Mouse (Mus musculus) forebrain, embryonic 10.5 days (tissue): ENCODE results near the gene Cyth4. TPM values are rescaled to one million over a fixed set of nuclear protein-coding genes. Genes with fewer than 3 reads are reported as not detected.

Experiments
- DNase-seq: peaks from one replicate; pipeline ENCODE4 v3.0.0-alpha.2; 2017; ENCODE audit warnings: low spot score; ENCODE audit errors: extremely low spot score
- H3K27ac ChIP-seq: fragments of 300-500 bp; sonication (generic); 2 replicates; pipeline ENCODE4 v1.5.1; 2016; ENCODE audit warnings: mild to moderate bottlenecking
- H3K27me3 ChIP-seq: fragments of 300-500 bp; sonication (generic); 2 replicates; pipeline ENCODE4 v1.6.1; 2016; ENCODE audit warnings: mild to moderate bottlenecking; ENCODE audit not compliant: poor library complexity, severe bottlenecking
- H3K36me3 ChIP-seq: fragments of 300-500 bp; sonication (generic); replicated peaks from 2 replicates; pipeline ENCODE4 v1.6.1; 2016; ENCODE audit warnings: mild to moderate bottlenecking, moderate library complexity
- H3K4me1 ChIP-seq: fragments of 300-500 bp; sonication (generic); 2 replicates; pipeline ENCODE4 v1.6.1; 2016
- H3K4me3 ChIP-seq: fragments of 300-500 bp; sonication (generic); 2 replicates; pipeline ENCODE4 v1.5.1; 2016; ENCODE audit warnings: mild to moderate bottlenecking, moderate library complexity
- H3K9me3 ChIP-seq: fragments of 300-500 bp; sonication (generic); 2 replicates; pipeline ENCODE4 v1.6.1; 2016; ENCODE audit warnings: mild to moderate bottlenecking, moderate library complexity
- WGBS: fragments of 180-500 bp; shearing (Covaris S2); methylation state at CpG from one replicate; pipeline ENCODE4 v1.1.7; 2016; 5-methylcytosine and 5-hydroxymethylcytosine counted together
- polyA plus RNA-seq: library from polyadenylated mRNA; unstranded; fragments of >200 nt; fragmentation: Nextera tagmentation; extraction: Ambion mirVana; gene quantifications from 2 replicates; pipeline ENCODE4 v1.2.1, GENCODE M21; 2016

Gene Cyth4
- polyA plus RNA-seq, 1 experiment from 2014 or later, result 4.5 TPM

GRCm38 (mm10) chr15:78634095-78634737, 37.4 kb downstream of the Cyth4 start:
- Histone ChIP-seq H3K4me1 (peaks cover 67% of the 10 kb centered on the region), H3K27ac (peak overlapping the region; percentile 53), H3K4me3 (no peak overlapping the region), H3K9me3 (no peaks in the 10 kb centered on the region), H3K27me3 (peaks cover 38% of the 10 kb centered on the region), H3K36me3 (no peaks in the 10 kb centered on the region)
- DNase-seq, result peak; percentile 80
- WGBS, result 30% methylated on average over 10 of the region's 10 CpGs

DNA sequence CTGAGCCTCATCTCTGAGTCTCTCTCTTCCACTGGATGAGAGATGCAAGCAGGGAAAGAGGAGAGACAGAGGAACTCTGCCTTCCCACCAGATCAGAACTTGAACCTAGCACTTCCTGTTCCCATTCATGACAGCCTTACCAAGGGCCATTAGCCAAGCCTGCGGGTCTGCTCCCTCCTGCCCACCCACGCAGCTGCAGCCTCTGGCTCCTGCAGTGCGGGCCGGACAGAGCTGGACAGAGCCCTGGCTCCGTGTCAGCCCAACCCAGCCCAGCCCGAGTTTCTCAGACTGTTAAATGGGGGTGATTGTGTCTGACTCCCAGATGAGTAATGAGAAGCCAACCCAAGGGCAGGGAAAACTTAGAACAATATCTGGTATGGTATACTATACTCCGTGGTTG, 38.4 kb downstream of the Cyth4 start:
- Histone ChIP-seq H3K9me3 (no peaks in the 10 kb centered on the region), H3K4me3 (no peak overlapping the region), H3K27ac (peak overlapping the region; percentile 22; the same call in 1 of the 2 replicates), H3K27me3 (peaks cover 45% of the 10 kb centered on the region), H3K36me3 (no peaks in the 10 kb centered on the region), H3K4me1 (peaks cover 67% of the 10 kb centered on the region)
- WGBS, result 49% methylated on average over 7 of the region's 7 CpGs
- DNase-seq, result no peak

GRCm38 (mm10) chr15:78643633-78644032, 46.8 kb downstream of the Cyth4 start:
- DNase-seq, result no peak
- 27% methylated on average over 6 of the region's 6 CpGs for WGBS
- no peaks in the 10 kb centered on the region for H3K36me3 ChIP-seq
- peaks cover 22% of the 10 kb centered on the region for H3K4me1 ChIP-seq
- peaks cover 25% of the 10 kb centered on the region for H3K27me3 ChIP-seq
- no peak overlapping the region for H3K4me3 ChIP-seq
- no peaks in the 10 kb centered on the region for H3K9me3 ChIP-seq
- H3K27ac ChIP-seq, result no peak overlapping the region

GRCm38 (mm10) chr15:78644606-78645005, 47.8 kb downstream of the Cyth4 start:
- peaks cover 26% of the 10 kb centered on the region for H3K4me1 ChIP-seq
- no peak overlapping the region for H3K4me3 ChIP-seq
- H3K36me3 ChIP-seq, result no peaks in the 10 kb centered on the region
- peak overlapping the region; percentile 20; the same call in 1 of the 2 replicates for H3K27ac ChIP-seq
- peaks cover 16% of the 10 kb centered on the region for H3K27me3 ChIP-seq
- WGBS, result 60% methylated on average over 8 of the region's 8 CpGs
- H3K9me3 ChIP-seq, result no peaks in the 10 kb centered on the region
- DNase-seq, result no peak

- WGBS, result 89% methylated on average over 4 of the region's 4 CpGs
Measured at GRCm38 (mm10) chr15:78647746-78648145, 50.9 kb downstream of the Cyth4 start.

GRCm38 (mm10) chr15:78651169-78651568, 54.3 kb downstream of the Cyth4 start:
- Histone ChIP-seq H3K9me3 (no peaks in the 10 kb centered on the region), H3K4me3 (no peak overlapping the region), H3K27me3 (no peaks in the 10 kb centered on the region), H3K36me3 (no peaks in the 10 kb centered on the region), H3K27ac (no peak overlapping the region), H3K4me1 (peaks cover 15% of the 10 kb centered on the region)
- no peak for DNase-seq
- WGBS, result 39% methylated on average over 4 of the region's 4 CpGs

More at GRCm38 (mm10) chr15:78647746-78648145, 50.9 kb downstream of the Cyth4 start:
- Histone ChIP-seq H3K36me3 (no peaks in the 10 kb centered on the region), H3K27ac (no peak overlapping the region), H3K4me3 (no peak overlapping the region), H3K9me3 (no peaks in the 10 kb centered on the region), H3K4me1 (peaks cover 28% of the 10 kb centered on the region), H3K27me3 (peaks cover 3% of the 10 kb centered on the region)
- DNase-seq, result no peak

- WGBS, result 72% methylated on average over 5 of the region's 5 CpGs
- H3K4me1 ChIP-seq, result peaks cover 13% of the 10 kb centered on the region
- no peaks in the 10 kb centered on the region for H3K9me3 ChIP-seq
- H3K27me3 ChIP-seq, result peaks cover 8% of the 10 kb centered on the region
- H3K27ac ChIP-seq, result 0 out of 2 replicates have a peak overlapping the region, but pooled peaks have one; percentile 15
- no peak overlapping the region for H3K4me3 ChIP-seq
- no peaks in the 10 kb centered on the region for H3K36me3 ChIP-seq
- DNase-seq, result no peak
Measured at GRCm38 (mm10) chr15:78664268-78664667, 67.4 kb downstream of the Cyth4 start.

- Histone ChIP-seq H3K4me1 (peaks cover 37% of the 10 kb centered on the region), H3K4me3 (no peak overlapping the region), H3K27me3 (peaks cover 58% of the 10 kb centered on the region), H3K9me3 (no peaks in the 10 kb centered on the region; the same call in 1 of the 2 replicates), H3K27ac (no peak overlapping the region), H3K36me3 (no peaks in the 10 kb centered on the region)
- WGBS, result 75% methylated on average over 10 of the region's 10 CpGs
- DNase-seq, result no peak
Measured at GRCm38 (mm10) chr15:78669221-78669871, 72.5 kb downstream of the Cyth4 start.

DNA sequence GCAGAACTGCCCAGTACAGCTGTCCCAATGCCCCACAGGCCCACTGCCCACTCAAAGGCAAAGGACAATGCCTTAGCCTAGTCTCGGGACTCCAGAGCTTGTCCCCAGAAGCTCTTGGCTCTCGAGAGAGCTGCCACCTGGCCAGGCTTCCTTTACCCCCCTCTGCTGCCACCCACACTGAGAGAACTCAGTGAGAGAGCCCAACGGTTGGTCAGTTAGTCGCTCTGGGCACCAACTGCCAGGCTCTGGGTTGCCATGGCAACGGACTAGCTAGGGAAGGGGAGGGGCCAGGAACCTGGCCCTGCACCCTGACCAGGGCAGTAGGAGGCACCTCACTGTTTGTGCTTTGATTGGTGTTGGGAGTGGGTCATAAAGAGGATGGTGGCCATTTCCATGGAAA, 73.5 kb downstream of the Cyth4 start:
- no peak overlapping the region for H3K27ac ChIP-seq
- H3K9me3 ChIP-seq, result no peaks in the 10 kb centered on the region; the same call in 1 of the 2 replicates
- H3K4me1 ChIP-seq, result peaks cover 38% of the 10 kb centered on the region
- no peak for DNase-seq
- H3K27me3 ChIP-seq, result peaks cover 68% of the 10 kb centered on the region
- 49% methylated on average over 5 of the region's 5 CpGs for WGBS
- no peaks in the 10 kb centered on the region for H3K36me3 ChIP-seq
- H3K4me3 ChIP-seq, result no peak overlapping the region

Other genes with a start within 250 kb of the Cyth4 start
- not detected in 2 replicates for gene Tex33, start 201.1 kb upstream of the Cyth4 start, polyA plus RNA-seq
- 11.8 and 11.9 TPM in 2 replicates for gene Tst, start 191.1 kb upstream of the Cyth4 start, polyA plus RNA-seq
- 0.90 and 2.0 TPM in 2 replicates for gene Mpst, start 190.6 kb upstream of the Cyth4 start, polyA plus RNA-seq
- 56.8 and 57.1 TPM in 2 replicates for gene Kctd17, start 168.5 kb upstream of the Cyth4 start, polyA plus RNA-seq
- 0.30 and 0.39 TPM in 2 replicates for gene Tmprss6, start 128.4 kb upstream of the Cyth4 start, polyA plus RNA-seq
- gene Il2rb, start 101.8 kb upstream of the Cyth4 start, polyA plus RNA-seq, result not detected in 2 replicates
- 8.4 and 8.8 TPM in 2 replicates for gene C1qtnf6, start 65.6 kb upstream of the Cyth4 start, polyA plus RNA-seq
- 0.09 TPM in 1 of 2 replicates, not detected in the other for gene Sstr3, start 52.4 kb upstream of the Cyth4 start, polyA plus RNA-seq
- 3.1 and 6.1 TPM in 2 replicates for gene Rac2, start 24.3 kb upstream of the Cyth4 start, polyA plus RNA-seq
- gene Elfn2, start 121.7 kb downstream of the Cyth4 start, polyA plus RNA-seq, result 0.05 and 0.15 TPM in 2 replicates
- 71.1 and 83.6 TPM in 2 replicates for gene Mfng, start 176.4 kb downstream of the Cyth4 start, polyA plus RNA-seq
- gene Card10, start 206.0 kb downstream of the Cyth4 start, polyA plus RNA-seq, result 2.4 and 2.6 TPM in 2 replicates
- gene Cdc42ep1, start 245.6 kb downstream of the Cyth4 start, polyA plus RNA-seq, result 12.6 and 12.7 TPM in 2 replicates